14 mouse cellular contexts compared by ENCODE assay signal in the genomic region with DNA sequence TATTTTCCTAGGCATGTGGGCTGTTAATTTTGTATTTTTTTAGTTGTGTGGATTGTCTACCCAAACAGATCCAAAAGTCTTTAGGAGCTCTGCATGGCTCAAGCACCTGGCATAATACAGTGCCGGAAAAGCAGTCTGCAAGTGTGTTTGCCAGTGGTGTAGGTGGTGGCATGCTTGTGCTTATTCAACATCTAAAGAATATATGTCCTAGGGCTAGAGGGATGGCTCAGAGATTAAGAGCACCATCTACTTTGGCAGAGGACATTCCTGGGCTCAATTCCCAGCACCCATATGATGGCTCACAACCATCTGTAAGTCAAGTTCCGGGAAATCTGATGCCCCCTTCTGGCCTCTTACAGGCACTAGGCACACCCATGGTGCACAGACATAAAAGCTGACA.
"Had no signal": no experiment of that assay in that cellular context is flagged by ENCODE, and none has a peak within 500 bp of the region (broad histone marks: within the 10 kb centered on the region; RNA-seq: fewer than 3 reads in every experiment).

No protein-coding gene starts in this region.

- H3K27ac ChIP-seq: kidney, embryonic 15.5 days; left cerebral cortex, adult 2 months; limb, embryonic 10.5 days; limb, embryonic 13.5 days; liver, embryonic 13.5 days; midbrain, embryonic 10.5 days; midbrain, embryonic 13.5 days; neural tube, embryonic 13.5 days; stomach, embryonic 15.5 days had no signal

- H3K4me3 ChIP-seq: kidney, embryonic 15.5 days; left cerebral cortex, adult 2 months; limb, embryonic 10.5 days; limb, embryonic 13.5 days; liver, embryonic 13.5 days; midbrain, embryonic 10.5 days; midbrain, embryonic 13.5 days; myocyte; neural tube, embryonic 13.5 days; stomach, embryonic 15.5 days had no signal

- H3K9ac ChIP-seq: kidney, embryonic 15.5 days; limb, embryonic 13.5 days; liver, embryonic 13.5 days; midbrain, embryonic 13.5 days; neural tube, embryonic 13.5 days; stomach, embryonic 15.5 days had no signal

- H3K4me2 ChIP-seq: kidney, embryonic 15.5 days; limb, embryonic 13.5 days; liver, embryonic 13.5 days; midbrain, embryonic 13.5 days; neural tube, embryonic 13.5 days; stomach, embryonic 15.5 days had no signal

- ATAC-seq: midbrain, embryonic 13.5 days; midbrain, embryonic 16.5 days had no signal

- H3K27me3 ChIP-seq: kidney, embryonic 15.5 days; limb, embryonic 13.5 days; midbrain, embryonic 13.5 days; neural tube, embryonic 13.5 days; stomach, embryonic 15.5 days had no signal

- H3K36me3 ChIP-seq: kidney, embryonic 15.5 days; limb, embryonic 10.5 days; limb, embryonic 13.5 days; liver, embryonic 13.5 days; midbrain, embryonic 10.5 days; midbrain, embryonic 13.5 days; neural tube, embryonic 13.5 days; stomach, embryonic 15.5 days had no signal

- H3K4me1 ChIP-seq: stomach, embryonic 15.5 days had no signal

- H3K9me3 ChIP-seq: kidney, embryonic 15.5 days; limb, embryonic 10.5 days; limb, embryonic 13.5 days; liver, embryonic 13.5 days; midbrain, embryonic 10.5 days; midbrain, embryonic 13.5 days; neural tube, embryonic 13.5 days; stomach, embryonic 15.5 days had no signal

- DNase-seq: layer of hippocampus, postnatal 36 days; liver, embryonic 13.5 days; lung, adult 2 months; right cerebral cortex, postnatal 25 days had no signal
